Comparison of ENCODE assay signal across 18 mouse cellular contexts in genomic region chr15:36878276-36878675, GRCm38 (mm10).
A peak's percentile ranks its signal among the peaks of the same experiment; 100 is the strongest.
DNase-seq lines count a peak whose midpoint lies in the region; ATAC-seq lines count a peak whose summit lies in the region.
"Had no signal": no experiment of that assay in that cellular context is flagged by ENCODE, and none has a peak within 500 bp of the region (broad histone marks: within the 10 kb centered on the region; RNA-seq: fewer than 3 reads in every experiment).

No protein-coding gene starts in this region.

- no peak overlapping the region for H3K4me3 ChIP-seq in midbrain, embryonic 10.5 days
- H3K4me3 ChIP-seq in midbrain, embryonic 13.5 days (replicated peaks), result no peak overlapping the region
- H3K4me3 ChIP-seq in embryonic facial prominence, embryonic 13.5 days, result no peak overlapping the region
- H3K4me3 ChIP-seq: forebrain, embryonic 13.5 days; hindbrain, embryonic 13.5 days; neural tube, embryonic 12.5 days had no signal

- ATAC-seq in midbrain, embryonic 13.5 days, result no peak
- no peak for ATAC-seq in embryonic facial prominence, embryonic 13.5 days (ENCODE audit: insufficient number of reproducible peaks, insufficient read depth, low FRiP score, low TSS enrichment, low read depth)
- ATAC-seq: forebrain, embryonic 13.5 days; intestine, postnatal 0 days had no signal

- no peaks in the 10 kb centered on the region for H3K36me3 ChIP-seq in midbrain, embryonic 10.5 days
- no peaks in the 10 kb centered on the region for H3K36me3 ChIP-seq in midbrain, embryonic 13.5 days
- H3K36me3 ChIP-seq in embryonic facial prominence, embryonic 13.5 days, result no peaks in the 10 kb centered on the region
- H3K36me3 ChIP-seq: hindbrain, embryonic 13.5 days; neural tube, embryonic 12.5 days had no signal

- peaks cover 60% of the 10 kb centered on the region for H3K4me1 ChIP-seq in midbrain, embryonic 10.5 days
- H3K4me1 ChIP-seq in midbrain, embryonic 13.5 days (replicated peaks), result peaks cover 34% of the 10 kb centered on the region
- H3K4me1 ChIP-seq in embryonic facial prominence, embryonic 13.5 days, result peaks cover 31% of the 10 kb centered on the region

- H3K9me3 ChIP-seq in midbrain, embryonic 10.5 days (replicated peaks), result no peaks in the 10 kb centered on the region
- no peaks in the 10 kb centered on the region for H3K9me3 ChIP-seq in midbrain, embryonic 13.5 days
- no peaks in the 10 kb centered on the region for H3K9me3 ChIP-seq in embryonic facial prominence, embryonic 13.5 days
- H3K9me3 ChIP-seq: forebrain, embryonic 13.5 days; hindbrain, embryonic 13.5 days; neural tube, embryonic 12.5 days had no signal

- no peak overlapping the region for H3K4me2 ChIP-seq in midbrain, embryonic 13.5 days (replicated peaks)
- no peak overlapping the region for H3K4me2 ChIP-seq in embryonic facial prominence, embryonic 13.5 days
- H3K4me2 ChIP-seq: forebrain, embryonic 13.5 days; hindbrain, embryonic 13.5 days; neural tube, embryonic 12.5 days had no signal

- intact Hi-C loops in left cerebral cortex, postnatal 25 days (cut with DNase I), result no loop called here

- H3K9ac ChIP-seq in midbrain, embryonic 13.5 days (replicated peaks), result no peak overlapping the region
- H3K9ac ChIP-seq in embryonic facial prominence, embryonic 13.5 days, result no peak overlapping the region
- H3K9ac ChIP-seq: forebrain, embryonic 13.5 days; hindbrain, embryonic 13.5 days; neural tube, embryonic 12.5 days had no signal

- no peaks in the 10 kb centered on the region for H3K27me3 ChIP-seq in midbrain, embryonic 10.5 days (ENCODE audit: low read depth, poor library complexity, severe bottlenecking)
- H3K27me3 ChIP-seq in midbrain, embryonic 13.5 days, result no peaks in the 10 kb centered on the region
- no peaks in the 10 kb centered on the region for H3K27me3 ChIP-seq in embryonic facial prominence, embryonic 13.5 days
- H3K27me3 ChIP-seq: forebrain, embryonic 13.5 days; hindbrain, embryonic 13.5 days; neural tube, embryonic 12.5 days had no signal

- 89% methylated on average over 3 of the region's 3 CpGs for WGBS in midbrain, embryonic 10.5 days
- 90% methylated on average over 3 of the region's 3 CpGs for WGBS in midbrain, embryonic 13.5 days
- 80% methylated on average over 3 of the region's 3 CpGs for WGBS in embryonic facial prominence, embryonic 13.5 days

- peak overlapping the region; percentile 64 for H3K27ac ChIP-seq in midbrain, embryonic 10.5 days (replicated peaks)
- no peak overlapping the region for H3K27ac ChIP-seq in midbrain, embryonic 13.5 days
- H3K27ac ChIP-seq in embryonic facial prominence, embryonic 13.5 days, result peak overlapping the region; percentile 7; the same call in 1 of the 2 replicates
- H3K27ac ChIP-seq: forebrain, embryonic 13.5 days; hindbrain, embryonic 13.5 days; kidney, postnatal 0 days; neural tube, embryonic 12.5 days had no signal

- peak; percentile 80 for DNase-seq in adrenal gland, adult 2 months
- DNase-seq in adrenal gland, postnatal 25 days, result no peak
- DNase-seq in midbrain, embryonic 10.5 days (ENCODE audit: low spot score), result no peak
- DNase-seq in NIH3T3 (ENCODE audit: low read depth), result peak; percentile 35
- DNase-seq in spleen, adult 18-20 months, result no peak
- DNase-seq in left cerebral cortex, postnatal 25 days (ENCODE audit: low spot score in 2 of 2), result no peak
- DNase-seq: cerebellum, postnatal 10 days; layer of hippocampus, postnatal 36 days; left cerebral cortex, postnatal 4 days; right cerebral cortex, postnatal 14 days; thymus, postnatal 14 days had no signal

Comparison
In these comparisons a context has a peak if more than half of its experiments do, and no peak if none do; other contexts are left out.
1. DNase-seq: peak in adrenal gland, adult 2 months (single experiment) and NIH3T3 (single experiment); none in adrenal gland, postnatal 25 days (single experiment), midbrain, embryonic 10.5 days (single experiment), spleen, adult 18-20 months (0 of 2) and left cerebral cortex, postnatal 25 days (0 of 2).